Mouse (Mus musculus) liver, embryonic 14.5 days (tissue): ENCODE data around the gene Stk38.

Source experiments
- CTCF ChIP-seq: IDR thresholded peaks from 2 replicates; pipeline ENCODE4 v1.5.1; 2016; ENCODE audit warnings: antibody characterized with exemption, low read depth, control low read depth
- EP300 ChIP-seq: IDR thresholded peaks from 2 replicates; pipeline ENCODE4 v1.6.1; 2016; ENCODE audit warnings: antibody characterized with exemption, low read depth

DNA sequence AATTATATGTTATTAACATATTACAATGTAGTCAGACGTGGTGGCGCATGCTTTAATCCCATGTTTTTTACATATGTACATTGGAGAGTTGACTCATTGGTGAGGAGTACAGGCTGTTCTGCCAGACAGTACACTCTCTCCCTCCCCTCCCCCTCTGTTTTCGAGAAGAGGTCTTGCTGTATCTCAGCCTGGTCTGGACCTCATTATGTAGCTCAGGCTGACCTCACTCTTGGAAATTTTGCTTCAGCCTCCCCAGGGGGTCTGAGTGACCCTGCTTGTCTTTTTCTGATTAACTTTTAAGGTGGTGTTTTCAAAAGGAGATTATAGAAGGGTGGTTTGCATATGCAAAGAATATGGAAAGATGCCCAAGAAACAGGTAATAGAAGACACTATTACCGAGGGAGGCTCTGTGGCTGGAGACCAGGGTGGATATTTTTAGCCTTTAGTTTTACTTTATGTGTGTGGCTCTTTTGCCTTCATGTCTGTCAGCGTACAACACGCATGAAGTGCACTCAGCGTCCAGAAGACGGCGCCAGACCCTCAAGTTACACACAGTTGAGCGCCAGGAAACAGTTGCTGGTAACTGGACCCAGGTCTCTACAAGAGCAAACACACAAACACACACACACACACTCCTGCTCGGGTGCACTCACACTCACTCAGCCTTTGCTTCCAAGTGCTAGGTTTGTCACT lies 10.6 kb upstream of the Stk38 start:
- peak; percentile 81 for TF ChIP-seq CTCF
- no peak for TF ChIP-seq EP300
